Mouse (Mus musculus): Measurements from ENCODE around the gene Treh.

GRCm38 (mm10) chr9:44678288-44678871 lies 5.3 kb downstream of the Treh start:
- no peak for TF ChIP-seq CTCF (IDR thresholded peaks at IDR 0.05; ENCODE audit: low read depth, low read length)
- TF ChIP-seq GATA1 (IDR thresholded peaks at IDR 0.05; ENCODE audit: borderline replicate concordance, low read length) = no peak
- TF ChIP-seq POLR2AphosphoS5 (IDR thresholded peaks at IDR 0.05; ENCODE audit: insufficient replicate concordance, low read depth, low read length) = no peak

Data from G1E (cell line).